Mouse (Mus musculus) intestine, postnatal 0 days (tissue): ENCODE data around the gene Arsg. TPM values are rescaled to one million over a fixed set of nuclear protein-coding genes. Genes with fewer than 3 reads are reported as not detected.

Source experiments
- ATAC-seq: fragments of 200-750 bp; cut with Nextera tagmentation; 2 replicates; pipeline ENCODE4 v1.8.0; 2017; ENCODE audit warnings: mild to moderate bottlenecking, moderate TSS enrichment, moderate library complexity
- H3K27ac ChIP-seq: fragments of 300-500 bp; sonication (generic); 2 replicates; pipeline ENCODE4 v1.5.1; 2014; ENCODE audit warnings: mild to moderate bottlenecking, low read depth, low read length, moderate library complexity
- H3K27me3 ChIP-seq: fragments of 300-500 bp; sonication (generic); replicated peaks from 2 replicates; pipeline ENCODE4 v1.6.1; 2014; ENCODE audit warnings: low read length, mixed read lengths; ENCODE audit not compliant: control insufficient read depth, insufficient read depth
- H3K36me3 ChIP-seq: fragments of 300-500 bp; sonication (generic); 2 replicates; pipeline ENCODE4 v1.6.1; 2014; ENCODE audit warnings: mild to moderate bottlenecking, moderate library complexity; ENCODE audit not compliant: control insufficient read depth, insufficient read depth
- H3K4me1 ChIP-seq: fragments of 300-500 bp; sonication (generic); replicated peaks from 2 replicates; pipeline ENCODE4 v1.6.1; 2014; ENCODE audit warnings: antibody characterized with exemption, low read length, mixed read lengths; ENCODE audit not compliant: control insufficient read depth, insufficient read depth
- H3K4me2 ChIP-seq: fragments of 300-500 bp; sonication (generic); replicated peaks from 2 replicates; pipeline ENCODE4 v1.6.1; 2014; ENCODE audit warnings: low read depth, mild to moderate bottlenecking, moderate library complexity
- H3K4me3 ChIP-seq: fragments of 300-500 bp; sonication (generic); 2 replicates; pipeline ENCODE4 v1.5.1; 2014; ENCODE audit warnings: low read depth, low read length
- H3K9ac ChIP-seq: fragments of 300-500 bp; sonication (generic); 2 replicates; pipeline ENCODE4 v1.6.1; 2014; ENCODE audit warnings: mild to moderate bottlenecking, low read depth, low read length
- H3K9me3 ChIP-seq: fragments of 300-500 bp; sonication (generic); 2 replicates; pipeline ENCODE4 v1.6.1; 2016; ENCODE audit warnings: mixed run types; ENCODE audit not compliant: control insufficient read depth
- CTCF ChIP-seq: sonication (generic); IDR thresholded peaks from 2 replicates; pipeline ENCODE4 v1.5.1; 2016; ENCODE audit warnings: low read depth, mild to moderate bottlenecking, control low read depth, antibody characterized with exemption, moderate library complexity
- WGBS: fragments of 180-500 bp; shearing (Covaris S2); extraction: QIAGEN DNeasy Blood & Tissue Kit; methylation state at CpG from one replicate; pipeline ENCODE4 v1.1.7; 2014; 5-methylcytosine and 5-hydroxymethylcytosine counted together
- polyA plus RNA-seq: library from polyadenylated mRNA; unstranded; fragments of >200 nt; fragmentation: Nextera tagmentation; extraction: Ambion mirVana; gene quantifications from 2 replicates; pipeline ENCODE4 v1.2.1, GENCODE M21; 2015

Arsg gene
- polyA plus RNA-seq, 1 experiment from 2014 or later, result 50.9 TPM

GRCm38 (mm10) chr11:109544432-109544831, 71.3 kb downstream of the Arsg start:
- H3K4me1 ChIP-seq, result peaks cover 11% of the 10 kb centered on the region
- peak overlapping the region; percentile 50 for H3K27ac ChIP-seq
- H3K36me3 ChIP-seq, result no peaks in the 10 kb centered on the region
- ATAC-seq, result no peak
- TF ChIP-seq CTCF, result no peak
- no peaks in the 10 kb centered on the region for H3K9me3 ChIP-seq
- no peak overlapping the region for H3K4me2 ChIP-seq
- H3K9ac ChIP-seq, result no peak overlapping the region
- no peaks in the 10 kb centered on the region for H3K27me3 ChIP-seq
- 74% methylated on average over 7 of the region's 7 CpGs for WGBS
- no peak overlapping the region for H3K4me3 ChIP-seq

- H3K9ac ChIP-seq, result no peak overlapping the region
- H3K9me3 ChIP-seq, result no peaks in the 10 kb centered on the region
- H3K4me1 ChIP-seq, result peaks cover 11% of the 10 kb centered on the region
- peak; percentile 81 for ATAC-seq
- no peaks in the 10 kb centered on the region for H3K36me3 ChIP-seq
- no peak overlapping the region for H3K4me3 ChIP-seq
- 19% methylated on average over 7 of the region's 7 CpGs for WGBS
- H3K4me2 ChIP-seq, result peak overlapping the region; percentile 44
- peak overlapping the region; percentile 76 for H3K27ac ChIP-seq
- TF ChIP-seq CTCF, result peak; percentile 31; the same call in 1 of the 2 replicates
- no peaks in the 10 kb centered on the region for H3K27me3 ChIP-seq
Measured at GRCm38 (mm10) chr11:109545265-109545664, 72.1 kb downstream of the Arsg start.

GRCm38 (mm10) chr11:109545700-109546143, 72.5 kb downstream of the Arsg start:
- no peak for TF ChIP-seq CTCF
- Histone ChIP-seq H3K27ac (peak overlapping the region; percentile 76), H3K4me1 (peaks cover 11% of the 10 kb centered on the region), H3K4me3 (no peak overlapping the region), H3K36me3 (no peaks in the 10 kb centered on the region), H3K9ac (no peak overlapping the region), H3K9me3 (no peaks in the 10 kb centered on the region), H3K27me3 (no peaks in the 10 kb centered on the region), H3K4me2 (peak overlapping the region; percentile 44)
- peak; percentile 34; the same call in 1 of the 2 replicates for ATAC-seq
- WGBS, result 24% methylated on average over 12 of the region's 12 CpGs

GRCm38 (mm10) chr11:109546305-109547001, 73.3 kb downstream of the Arsg start:
- no peak for ATAC-seq
- TF ChIP-seq CTCF, result no peak
- WGBS, result 57% methylated on average over 16 of the region's 16 CpGs

GRCm38 (mm10) chr11:109547652-109548051, 74.5 kb downstream of the Arsg start:
- peaks cover 11% of the 10 kb centered on the region for H3K4me1 ChIP-seq
- H3K4me3 ChIP-seq, result no peak overlapping the region
- H3K27ac ChIP-seq, result no peak overlapping the region
- H3K9ac ChIP-seq, result no peak overlapping the region
- H3K36me3 ChIP-seq, result no peaks in the 10 kb centered on the region
- no peaks in the 10 kb centered on the region for H3K27me3 ChIP-seq
- no peak for TF ChIP-seq CTCF
- 100% methylated on average over 1 of the region's 1 CpGs for whole genome bisulfite sequencing
- no peaks in the 10 kb centered on the region for H3K9me3 ChIP-seq
- ATAC-seq, result no peak
- H3K4me2 ChIP-seq, result no peak overlapping the region

More at GRCm38 (mm10) chr11:109546305-109547001, 73.3 kb downstream of the Arsg start:
- no peaks in the 10 kb centered on the region for H3K36me3 ChIP-seq
- H3K4me3 ChIP-seq, result no peak overlapping the region
- H3K9me3 ChIP-seq, result no peaks in the 10 kb centered on the region
- no peaks in the 10 kb centered on the region for H3K27me3 ChIP-seq
- H3K4me1 ChIP-seq, result peaks cover 11% of the 10 kb centered on the region
- H3K27ac ChIP-seq, result peak overlapping the region; percentile 76; the same call in 1 of the 2 replicates
- no peak overlapping the region for H3K4me2 ChIP-seq
- H3K9ac ChIP-seq, result no peak overlapping the region

GRCm38 (mm10) chr11:109549599-109550290, 76.6 kb downstream of the Arsg start:
- peak overlapping the region; percentile 11; the same call in 1 of the 2 replicates for H3K27ac ChIP-seq

More at GRCm38 (mm10) chr11:109549599-109550290, 76.6 kb downstream of the Arsg start:
- Histone ChIP-seq H3K9me3 (no peaks in the 10 kb centered on the region), H3K36me3 (no peaks in the 10 kb centered on the region), H3K9ac (no peak overlapping the region), H3K4me2 (no peak overlapping the region), H3K27me3 (no peaks in the 10 kb centered on the region), H3K4me3 (no peak overlapping the region), H3K4me1 (peaks cover 11% of the 10 kb centered on the region; the same call in 1 of the 2 replicates)
- WGBS, result 50% methylated on average over 5 of the region's 5 CpGs
- no peak for ATAC-seq
- no peak for TF ChIP-seq CTCF
